Mouse (Mus musculus) liver, embryonic 14.5 days (tissue): ENCODE results near the gene Olfr986.

Experiments used
- CTCF ChIP-seq: IDR thresholded peaks from 2 replicates; pipeline ENCODE4 v1.5.1; 2016; ENCODE audit warnings: antibody characterized with exemption, low read depth, control low read depth
- EP300 ChIP-seq: IDR thresholded peaks from 2 replicates; pipeline ENCODE4 v1.6.1; 2016; ENCODE audit warnings: antibody characterized with exemption, low read depth

DNA sequence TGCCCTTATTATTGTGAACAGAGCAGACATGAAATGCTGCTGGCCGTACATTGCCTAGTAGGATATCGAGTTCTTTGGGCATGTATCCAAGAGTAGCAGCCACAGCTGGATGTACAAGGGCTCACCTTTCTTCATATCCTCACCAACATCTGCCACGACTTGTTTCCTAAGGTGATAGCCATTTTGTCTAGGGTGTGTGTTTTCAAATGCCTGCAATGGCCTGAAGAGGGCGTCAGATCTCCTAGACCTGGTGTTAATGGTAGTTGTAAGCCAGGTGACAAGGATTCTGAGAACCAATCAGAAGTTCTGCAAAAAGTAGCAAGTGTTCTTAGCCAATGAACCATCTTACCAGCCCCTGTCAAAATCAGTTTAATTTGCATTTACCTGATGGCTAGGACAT lies 35.9 kb downstream of the Olfr986 start:
- no peak for TF ChIP-seq CTCF
- TF ChIP-seq EP300, result no peak
